Mouse (Mus musculus) spleen, adult 2 months (tissue): Measurements from ENCODE around the gene Susd6.

Source experiments
- CTCF ChIP-seq: fragments of 200-500 bp; IDR thresholded peaks from 2 replicates; pipeline ENCODE4 v1.5.1; 2011; ENCODE audit warnings: mild to moderate bottlenecking, inconsistent platforms; ENCODE audit not compliant: insufficient read depth, insufficient read length, insufficient replicate concordance; ENCODE audit errors: extremely low read depth
- POLR2A ChIP-seq: fragments of 200-500 bp; IDR thresholded peaks from 2 replicates; pipeline ENCODE4 v1.6.1; 2011; ENCODE audit warnings: low read depth, low read length, inconsistent platforms

DNA sequence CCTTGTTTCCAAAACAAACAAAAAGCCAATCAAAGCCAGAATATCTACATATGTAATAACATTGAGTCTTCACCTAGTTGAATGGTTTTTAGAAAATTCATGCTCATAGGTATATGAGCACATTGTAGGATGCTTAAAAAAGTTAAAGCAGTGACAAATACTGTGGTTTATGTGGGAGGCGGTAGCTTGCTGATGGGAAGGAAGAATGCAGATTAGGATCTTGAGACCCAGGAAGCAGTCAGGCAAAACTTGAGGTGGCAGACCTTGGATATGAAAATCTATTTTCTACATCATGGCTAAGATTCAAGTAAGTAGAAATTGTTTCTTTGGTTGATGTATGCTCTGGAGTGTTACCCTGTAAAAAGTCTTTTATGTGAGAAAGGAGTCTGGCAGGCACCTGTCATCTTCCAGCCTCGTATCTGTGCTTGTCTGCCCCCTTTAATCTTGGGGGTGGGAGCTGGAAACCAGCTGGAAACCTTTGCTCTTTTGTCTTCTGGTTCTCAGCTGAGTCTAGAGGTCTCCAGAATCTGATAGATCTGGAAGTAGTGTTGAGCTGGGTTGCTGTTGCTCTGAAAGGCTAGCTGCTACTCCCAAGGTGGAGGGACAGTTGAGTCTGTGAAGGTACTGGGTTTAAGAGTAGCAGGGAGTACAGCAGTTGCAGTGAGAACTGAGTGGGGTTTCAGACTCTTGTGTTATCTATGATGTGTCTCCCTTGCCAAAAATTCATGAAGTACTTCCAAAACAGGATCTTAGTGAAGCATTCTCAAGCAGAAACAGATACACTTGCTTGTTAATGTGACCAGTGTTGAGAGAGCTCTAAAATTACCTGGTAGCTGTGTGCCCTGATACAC lies 4.8 kb downstream of the Susd6 start:
- TF ChIP-seq POLR2A (no peak), CTCF (no peak)
